Mouse (Mus musculus) neural tube, embryonic 13.5 days (tissue): Measurements from ENCODE around the gene Sfswap. TPM values are rescaled to one million over a fixed set of nuclear protein-coding genes. Genes with fewer than 3 reads are reported as not detected.
"Not testable (repeated sequence)": the region's sequence is repeated elsewhere in the genome, so short reads cannot be mapped to it uniquely, and the experiment has no call there.

Experiments
- ATAC-seq: fragments of 200-750 bp; cut with Nextera tagmentation; 2 replicates; pipeline ENCODE4 v1.8.0; 2017; ENCODE audit warnings: low read depth, mild to moderate bottlenecking, moderate TSS enrichment, moderate library complexity
- H3K27ac ChIP-seq: fragments of 300-500 bp; sonication (generic); replicated peaks from 2 replicates; pipeline ENCODE4 v1.5.1; 2015; ENCODE audit warnings: moderate library complexity, mild to moderate bottlenecking, inconsistent platforms
- H3K27me3 ChIP-seq: fragments of 300-500 bp; sonication (generic); 2 replicates; pipeline ENCODE4 v1.6.1; 2015; ENCODE audit warnings: mild to moderate bottlenecking, inconsistent platforms
- H3K36me3 ChIP-seq: fragments of 300-500 bp; sonication (generic); 2 replicates; pipeline ENCODE4 v1.6.1; 2015; ENCODE audit warnings: mild to moderate bottlenecking, inconsistent platforms
- H3K4me1 ChIP-seq: fragments of 300-500 bp; sonication (generic); replicated peaks from 2 replicates; pipeline ENCODE4 v1.6.1; 2015; ENCODE audit warnings: inconsistent platforms
- H3K4me2 ChIP-seq: fragments of 300-500 bp; sonication (generic); 2 replicates; pipeline ENCODE4 v1.6.1; 2015; ENCODE audit warnings: inconsistent platforms, mild to moderate bottlenecking, moderate library complexity
- H3K4me3 ChIP-seq: fragments of 300-500 bp; sonication (generic); 2 replicates; pipeline ENCODE4 v1.5.1; 2015; ENCODE audit warnings: mild to moderate bottlenecking, inconsistent platforms
- H3K9ac ChIP-seq: fragments of 300-500 bp; sonication (generic); 2 replicates; pipeline ENCODE4 v1.6.1; 2015; ENCODE audit warnings: moderate library complexity, mild to moderate bottlenecking, inconsistent platforms
- H3K9me3 ChIP-seq: fragments of 300-500 bp; sonication (generic); 2 replicates; pipeline ENCODE4 v1.6.1; 2016; ENCODE audit warnings: inconsistent platforms
- WGBS: fragments of 180-500 bp; shearing (Covaris S2); methylation state at CpG from one replicate; pipeline ENCODE4 v1.1.7; 2015; 5-methylcytosine and 5-hydroxymethylcytosine counted together
- polyA plus RNA-seq: library from polyadenylated mRNA; unstranded; fragments of >200 nt; fragmentation: Nextera tagmentation; extraction: Ambion mirVana; gene quantifications from 2 replicates; pipeline ENCODE4 v1.2.1, GENCODE M21; 2015

Sfswap gene
- 42.8 and 57.3 TPM in 2 replicates for polyA plus RNA-seq

GRCm38 (mm10) chr5:129500722-129501634 lies at the start of gene Sfswap:
TSS of gene Sfswap (plus strand) at chr5:129501221.
- H3K36me3 ChIP-seq = peaks cover 29% of the 10 kb centered on the region
- H3K9me3 ChIP-seq = no peaks in the 10 kb centered on the region
- ATAC-seq = peak; percentile 78
- H3K4me1 ChIP-seq = peaks cover 24% of the 10 kb centered on the region
- peak within 1 kb of the TSS; percentile 98 for H3K4me2 ChIP-seq
- H3K4me3 ChIP-seq = peak within 1 kb of the TSS; percentile 100
- H3K9ac ChIP-seq = peak within 1 kb of the TSS; percentile 97
- H3K27ac ChIP-seq = peak within 1 kb of the TSS; percentile 83
- peaks cover 19% of the 10 kb centered on the region; the same call in 1 of the 2 replicates for H3K27me3 ChIP-seq
- under 1% methylated on average over 66 of the region's 66 CpGs for WGBS

- H3K4me3 ChIP-seq = no peak overlapping the region
- H3K9ac ChIP-seq = no peak overlapping the region
- 0 out of 2 replicates have a peak, but pooled peaks cover 8% of the 10 kb centered on the region for H3K27me3 ChIP-seq
- no peaks in the 10 kb centered on the region for H3K36me3 ChIP-seq
- no peak for ATAC-seq
- 43% methylated on average over 3 of the region's 3 CpGs for WGBS
- peaks cover 32% of the 10 kb centered on the region for H3K4me1 ChIP-seq
- no peak overlapping the region for H3K27ac ChIP-seq
- no peaks in the 10 kb centered on the region for H3K9me3 ChIP-seq
- no peak overlapping the region for H3K4me2 ChIP-seq
Observed at GRCm38 (mm10) chr5:129452561-129452960, 48.5 kb upstream of the Sfswap start.

- Histone ChIP-seq H3K4me1 (peaks cover 39% of the 10 kb centered on the region), H3K36me3 (no peaks in the 10 kb centered on the region), H3K9me3 (no peaks in the 10 kb centered on the region), H3K4me3 (0 out of 2 replicates have a peak overlapping the region, but pooled peaks have one; percentile 11), H3K27ac (peak overlapping the region; percentile 59; the same call in 1 of the 2 replicates), H3K27me3 (no peaks in the 10 kb centered on the region), H3K4me2 (peak overlapping the region; percentile 32; the same call in 1 of the 2 replicates), H3K9ac (0 out of 2 replicates have a peak overlapping the region, but pooled peaks have one; percentile 26)
- WGBS = 8% methylated on average over 13 of the region's 13 CpGs
- peak; percentile 77 for ATAC-seq
Observed at GRCm38 (mm10) chr5:129454802-129455528, 46.1 kb upstream of the Sfswap start.

DNA sequence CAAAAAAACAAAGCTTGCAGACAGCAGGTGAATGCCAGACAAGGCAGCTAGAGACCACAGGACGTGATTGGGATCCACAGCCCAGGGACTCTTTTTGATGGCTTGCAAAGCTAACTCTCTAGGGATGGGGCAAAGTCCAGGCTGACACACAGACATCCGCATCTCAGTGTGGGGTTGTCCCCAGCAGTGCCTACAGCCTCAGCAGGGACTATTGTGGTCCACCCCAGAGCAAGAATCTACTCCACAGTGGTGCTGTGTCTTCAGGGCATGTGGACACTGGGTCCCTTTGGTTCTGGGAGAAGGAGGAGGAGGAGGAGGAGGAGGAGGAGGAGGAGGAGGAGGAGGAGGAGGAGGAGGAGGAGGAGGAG lies 45.5 kb upstream of the Sfswap start:
- Histone ChIP-seq H3K27me3 (no peaks in the 10 kb centered on the region), H3K4me3 (no peak overlapping the region), H3K27ac (no peak overlapping the region), H3K36me3 (no peaks in the 10 kb centered on the region), H3K9ac (no peak overlapping the region), H3K4me2 (0 out of 2 replicates have a peak overlapping the region, but pooled peaks have one; percentile 32), H3K9me3 (no peaks in the 10 kb centered on the region), H3K4me1 (peaks cover 35% of the 10 kb centered on the region)
- ATAC-seq = no peak
- WGBS = 31% methylated on average over 2 of the region's 2 CpGs

GRCm38 (mm10) chr5:129456579-129457140 lies 44.4 kb upstream of the Sfswap start:
- 44% methylated on average over 9 of the region's 9 CpGs for WGBS
- Histone ChIP-seq H3K36me3 (no peaks in the 10 kb centered on the region), H3K27me3 (no peaks in the 10 kb centered on the region), H3K9ac (no peak overlapping the region), H3K9me3 (no peaks in the 10 kb centered on the region), H3K4me2 (no peak overlapping the region), H3K27ac (no peak overlapping the region), H3K4me3 (no peak overlapping the region), H3K4me1 (peaks cover 35% of the 10 kb centered on the region)
- ATAC-seq = no peak

- no peak overlapping the region for H3K27ac ChIP-seq
- no peak overlapping the region for H3K4me2 ChIP-seq
- H3K36me3 ChIP-seq = no peaks in the 10 kb centered on the region
- H3K4me1 ChIP-seq = peaks cover 35% of the 10 kb centered on the region
- WGBS = 50% methylated on average over 7 of the region's 7 CpGs
- H3K9me3 ChIP-seq = no peaks in the 10 kb centered on the region
- no peak for ATAC-seq
- H3K27me3 ChIP-seq = no peaks in the 10 kb centered on the region
- no peak overlapping the region for H3K9ac ChIP-seq
- H3K4me3 ChIP-seq = no peak overlapping the region
Observed at GRCm38 (mm10) chr5:129458109-129458508, 42.9 kb upstream of the Sfswap start.

GRCm38 (mm10) chr5:129458541-129458940 lies 42.5 kb upstream of the Sfswap start:
- 44% methylated on average over 3 of the region's 3 CpGs for WGBS
- no peak overlapping the region for H3K4me2 ChIP-seq
- ATAC-seq = no peak
- no peak overlapping the region for H3K9ac ChIP-seq
- no peaks in the 10 kb centered on the region for H3K36me3 ChIP-seq
- H3K9me3 ChIP-seq = no peaks in the 10 kb centered on the region
- no peak overlapping the region for H3K27ac ChIP-seq
- no peaks in the 10 kb centered on the region for H3K27me3 ChIP-seq
- H3K4me3 ChIP-seq = no peak overlapping the region
- H3K4me1 ChIP-seq = peaks cover 35% of the 10 kb centered on the region

- ATAC-seq = no peak
- Histone ChIP-seq H3K36me3 (no peaks in the 10 kb centered on the region), H3K4me1 (peaks cover 17% of the 10 kb centered on the region; the same call in 1 of the 2 replicates), H3K27ac (no peak overlapping the region), H3K27me3 (peaks cover 9% of the 10 kb centered on the region; the same call in 1 of the 2 replicates), H3K4me3 (no peak overlapping the region), H3K9ac (no peak overlapping the region), H3K4me2 (no peak overlapping the region), H3K9me3 (no peaks in the 10 kb centered on the region)
- WGBS = 78% methylated on average over 11 of the region's 11 CpGs
Observed at GRCm38 (mm10) chr5:129460798-129461476, 40.1 kb upstream of the Sfswap start.

GRCm38 (mm10) chr5:129463648-129464047 lies 37.4 kb upstream of the Sfswap start:
- not testable (repeated sequence) for H3K36me3 ChIP-seq, H3K27me3 ChIP-seq, H3K9ac ChIP-seq, H3K4me2 ChIP-seq, H3K4me1 ChIP-seq, ATAC-seq, H3K9me3 ChIP-seq, H3K4me3 ChIP-seq
- 0 out of 2 replicates have a peak overlapping the region, but pooled peaks have one; percentile 19 for H3K27ac ChIP-seq
- WGBS = 54% methylated on average over 9 of the region's 9 CpGs

GRCm38 (mm10) chr5:129465788-129466187 lies 35.2 kb upstream of the Sfswap start:
- no peaks in the 10 kb centered on the region for H3K36me3 ChIP-seq
- no peak overlapping the region for H3K4me3 ChIP-seq
- H3K4me1 ChIP-seq = no peaks in the 10 kb centered on the region
- H3K27ac ChIP-seq = no peak overlapping the region
- WGBS = 61% methylated on average over 2 of the region's 2 CpGs
- peaks cover 9% of the 10 kb centered on the region; the same call in 1 of the 2 replicates for H3K27me3 ChIP-seq
- no peak overlapping the region for H3K9ac ChIP-seq
- H3K4me2 ChIP-seq = no peak overlapping the region
- H3K9me3 ChIP-seq = no peaks in the 10 kb centered on the region
- no peak for ATAC-seq

- no peak for ATAC-seq
- no peak overlapping the region for H3K9ac ChIP-seq
- no peaks in the 10 kb centered on the region for H3K27me3 ChIP-seq
- WGBS = 63% methylated on average over 3 of the region's 3 CpGs
- no peaks in the 10 kb centered on the region for H3K4me1 ChIP-seq
- no peak overlapping the region for H3K4me3 ChIP-seq
- no peak overlapping the region for H3K27ac ChIP-seq
- no peaks in the 10 kb centered on the region for H3K36me3 ChIP-seq
- H3K9me3 ChIP-seq = no peaks in the 10 kb centered on the region
- H3K4me2 ChIP-seq = no peak overlapping the region
Observed at GRCm38 (mm10) chr5:129475532-129476045, 25.4 kb upstream of the Sfswap start.
